Mouse (Mus musculus) limb, embryonic 15.5 days (tissue): ENCODE results near the gene D630003M21Rik. TPM values are rescaled to one million over a fixed set of nuclear protein-coding genes. Genes with fewer than 3 reads are reported as not detected.

Experiments used
- ATAC-seq: fragments of 200-750 bp; cut with Nextera tagmentation; 2 replicates; pipeline ENCODE4 v1.8.0; 2017; ENCODE audit warnings: low read depth, moderate TSS enrichment; ENCODE audit not compliant: insufficient number of reproducible peaks, low FRiP score, low TSS enrichment
- H3K27ac ChIP-seq: fragments of 300-500 bp; sonication (generic); 2 replicates; pipeline ENCODE4 v1.5.1; 2015; ENCODE audit warnings: moderate library complexity, mild to moderate bottlenecking, inconsistent platforms
- H3K27me3 ChIP-seq: fragments of 300-500 bp; sonication (generic); 2 replicates; pipeline ENCODE4 v1.6.1; 2015; ENCODE audit warnings: inconsistent platforms
- H3K36me3 ChIP-seq: fragments of 300-500 bp; sonication (generic); 2 replicates; pipeline ENCODE4 v1.6.1; 2015; ENCODE audit warnings: inconsistent platforms
- H3K4me1 ChIP-seq: fragments of 300-500 bp; sonication (generic); 2 replicates; pipeline ENCODE4 v1.6.1; 2015; ENCODE audit warnings: inconsistent platforms
- H3K4me2 ChIP-seq: fragments of 300-500 bp; sonication (generic); 2 replicates; pipeline ENCODE4 v1.6.1; 2015; ENCODE audit warnings: mild to moderate bottlenecking, inconsistent platforms
- H3K4me3 ChIP-seq: fragments of 300-500 bp; sonication (generic); 2 replicates; pipeline ENCODE4 v1.5.1; 2015; ENCODE audit warnings: mild to moderate bottlenecking, inconsistent platforms
- H3K9ac ChIP-seq: fragments of 300-500 bp; sonication (generic); 2 replicates; pipeline ENCODE4 v1.6.1; 2015; ENCODE audit warnings: inconsistent platforms
- H3K9me3 ChIP-seq: fragments of 300-500 bp; sonication (generic); 2 replicates; pipeline ENCODE4 v1.6.1; 2016; ENCODE audit warnings: inconsistent platforms
- WGBS: fragments of 180-500 bp; shearing (Covaris S2); methylation state at CpG from one replicate; pipeline ENCODE4 v1.1.7; 2015; 5-methylcytosine and 5-hydroxymethylcytosine counted together
- polyA plus RNA-seq: library from polyadenylated mRNA; unstranded; fragments of >200 nt; fragmentation: Nextera tagmentation; extraction: Ambion mirVana; gene quantifications from 2 replicates; pipeline ENCODE4 v1.2.1, GENCODE M21; 2015

The D630003M21Rik gene
- polyA plus RNA-seq, 1 experiment from 2014 or later, result 12.2 TPM

DNA sequence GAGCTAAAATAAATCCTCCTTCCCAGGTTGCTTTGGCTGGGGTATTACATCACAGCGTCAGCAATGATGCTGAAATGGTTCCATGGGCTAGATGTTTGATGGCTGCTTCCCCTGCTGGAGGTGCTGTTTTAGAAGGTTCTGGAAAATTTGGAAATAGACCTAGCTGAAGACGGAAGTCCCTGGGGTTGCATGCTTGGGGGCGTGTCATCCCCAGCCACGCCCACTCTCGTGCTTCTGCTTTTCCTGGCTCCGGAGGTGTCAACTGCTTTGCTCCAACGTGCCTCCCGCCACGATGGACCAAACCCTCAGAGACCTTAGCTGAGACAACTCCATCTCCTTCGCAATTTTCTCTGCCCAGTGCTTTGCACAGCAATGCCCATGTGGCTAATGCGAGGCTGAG lies 39.6 kb downstream of the D630003M21Rik start:
- no peaks in the 10 kb centered on the region for H3K36me3 ChIP-seq

DNA sequence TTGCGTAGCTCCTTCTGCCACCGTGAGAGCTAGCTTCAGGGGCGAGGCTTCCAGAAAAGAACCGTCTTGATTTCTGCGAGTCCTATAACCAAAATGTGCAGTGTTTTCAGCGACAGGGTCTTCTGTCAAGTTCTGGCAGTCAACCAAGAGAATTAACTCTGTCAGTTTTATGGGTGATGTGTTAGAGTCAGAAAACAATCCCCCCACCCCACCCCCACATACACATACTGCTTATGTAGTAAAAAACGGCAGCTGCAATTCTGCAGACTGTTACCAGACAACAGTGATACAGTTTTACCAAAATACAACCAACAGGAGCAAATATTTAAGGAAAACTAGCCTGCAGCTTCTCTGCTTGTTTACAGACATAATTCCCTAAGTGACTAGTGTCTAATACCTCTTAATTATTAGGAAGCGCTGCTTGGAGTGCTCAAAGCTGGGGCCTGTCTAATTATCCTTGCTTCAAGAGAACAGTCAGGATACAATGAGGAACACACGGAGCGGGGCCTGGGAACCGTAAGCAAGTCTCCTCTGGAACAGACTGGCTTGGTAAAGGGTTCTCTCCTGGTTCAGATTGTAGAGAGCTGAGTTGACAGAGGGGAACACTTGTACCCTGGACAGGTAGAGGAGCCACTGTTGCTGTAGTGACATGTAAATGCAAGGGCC lies 42.7 kb downstream of the D630003M21Rik start:
- H3K36me3 ChIP-seq, result no peaks in the 10 kb centered on the region
- H3K9me3 ChIP-seq, result no peaks in the 10 kb centered on the region
- H3K27ac ChIP-seq, result no peak overlapping the region
- H3K4me2 ChIP-seq, result no peak overlapping the region
- WGBS, result 45% methylated on average over 11 of the region's 11 CpGs
- no peak overlapping the region for H3K9ac ChIP-seq
- H3K4me3 ChIP-seq, result no peak overlapping the region
- 0 out of 2 replicates have a peak, but pooled peaks cover 4% of the 10 kb centered on the region for H3K27me3 ChIP-seq
- ATAC-seq, result no peak
- peaks cover 7% of the 10 kb centered on the region; the same call in 1 of the 2 replicates for H3K4me1 ChIP-seq

More for the DNA sequence above, 39.6 kb downstream of the D630003M21Rik start:
- WGBS, result 66% methylated on average over 11 of the region's 11 CpGs
- H3K9ac ChIP-seq, result no peak overlapping the region
- H3K4me2 ChIP-seq, result no peak overlapping the region
- no peaks in the 10 kb centered on the region for H3K9me3 ChIP-seq
- 0 out of 2 replicates have a peak, but pooled peaks cover 4% of the 10 kb centered on the region for H3K27me3 ChIP-seq
- peaks cover 19% of the 10 kb centered on the region; the same call in 1 of the 2 replicates for H3K4me1 ChIP-seq
- H3K4me3 ChIP-seq, result no peak overlapping the region
- no peak for ATAC-seq
- H3K27ac ChIP-seq, result no peak overlapping the region

DNA sequence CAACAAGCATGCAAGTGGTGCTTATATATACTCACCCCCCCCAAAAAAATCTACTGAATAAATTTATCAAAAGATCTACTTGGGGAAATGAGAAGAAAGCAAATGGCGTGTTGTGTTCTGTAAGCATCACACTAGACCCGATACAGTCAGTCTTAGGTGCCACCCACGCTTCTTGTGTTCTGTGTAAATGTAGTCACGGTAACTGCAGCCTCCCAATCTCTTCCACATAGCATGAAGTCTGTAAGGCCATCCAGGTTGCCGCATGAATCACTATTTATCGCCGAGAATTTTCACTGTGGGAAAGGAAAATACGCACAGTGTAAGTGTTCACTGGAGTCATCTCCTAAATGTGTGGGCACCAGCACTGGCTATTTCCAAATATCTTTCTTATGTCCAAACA lies 45.8 kb downstream of the D630003M21Rik start:
- Histone ChIP-seq H3K9ac (no peak overlapping the region), H3K9me3 (no peaks in the 10 kb centered on the region), H3K4me1 (peaks cover 16% of the 10 kb centered on the region), H3K27ac (no peak overlapping the region), H3K27me3 (no peaks in the 10 kb centered on the region), H3K4me3 (no peak overlapping the region), H3K36me3 (no peaks in the 10 kb centered on the region), H3K4me2 (no peak overlapping the region)
- no peak for ATAC-seq
- 84% methylated on average over 8 of the region's 8 CpGs for WGBS

DNA sequence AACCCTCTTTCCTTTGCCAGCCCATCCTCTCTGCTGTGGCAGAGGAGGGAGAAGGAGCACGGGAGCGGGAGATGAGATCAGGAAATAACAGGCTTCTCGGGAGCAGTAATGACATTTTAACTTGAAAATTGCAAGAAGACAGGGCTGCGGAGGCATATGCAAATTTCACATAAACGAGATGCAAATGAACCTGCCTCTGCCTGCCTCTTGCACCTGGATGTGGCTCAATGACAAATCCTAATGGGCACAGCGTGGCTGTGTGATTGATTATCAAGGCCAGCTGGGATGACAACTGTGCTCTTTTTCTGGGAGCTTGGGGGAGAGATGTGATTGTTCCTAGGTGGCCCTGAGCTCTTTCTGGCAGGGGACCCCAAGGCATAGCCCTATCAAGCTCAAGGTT lies 47.1 kb downstream of the D630003M21Rik start:
- Histone ChIP-seq H3K27ac (no peak overlapping the region), H3K9me3 (no peaks in the 10 kb centered on the region), H3K36me3 (no peaks in the 10 kb centered on the region), H3K9ac (no peak overlapping the region), H3K27me3 (no peaks in the 10 kb centered on the region), H3K4me1 (peaks cover 16% of the 10 kb centered on the region), H3K4me3 (no peak overlapping the region), H3K4me2 (no peak overlapping the region)
- WGBS, result 51% methylated on average over 6 of the region's 6 CpGs
- no peak for ATAC-seq

DNA sequence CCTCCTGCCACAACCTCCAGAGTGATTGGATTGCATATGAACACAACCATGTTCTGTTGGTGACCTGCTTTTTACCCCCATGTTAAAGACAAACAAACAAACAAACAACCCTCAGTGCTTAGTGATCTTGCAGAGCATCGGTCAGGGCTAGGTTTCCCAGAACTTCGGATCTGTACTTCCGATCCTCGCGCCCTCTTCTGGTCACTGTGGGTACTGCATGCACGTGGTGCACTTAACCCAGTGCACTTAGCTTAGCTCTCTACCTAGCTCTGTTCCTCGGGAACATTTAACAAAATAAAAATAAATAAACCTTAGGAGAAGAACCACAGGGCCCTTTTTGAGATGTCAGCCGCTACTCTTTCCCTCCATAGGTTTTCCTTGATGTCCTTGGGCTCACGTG lies 48.2 kb downstream of the D630003M21Rik start:
- Histone ChIP-seq H3K4me3 (no peak overlapping the region), H3K27me3 (no peaks in the 10 kb centered on the region), H3K4me1 (peaks cover 16% of the 10 kb centered on the region), H3K36me3 (no peaks in the 10 kb centered on the region), H3K9me3 (no peaks in the 10 kb centered on the region), H3K9ac (no peak overlapping the region), H3K4me2 (no peak overlapping the region), H3K27ac (no peak overlapping the region)
- no peak for ATAC-seq
- WGBS, result 47% methylated on average over 9 of the region's 9 CpGs

DNA sequence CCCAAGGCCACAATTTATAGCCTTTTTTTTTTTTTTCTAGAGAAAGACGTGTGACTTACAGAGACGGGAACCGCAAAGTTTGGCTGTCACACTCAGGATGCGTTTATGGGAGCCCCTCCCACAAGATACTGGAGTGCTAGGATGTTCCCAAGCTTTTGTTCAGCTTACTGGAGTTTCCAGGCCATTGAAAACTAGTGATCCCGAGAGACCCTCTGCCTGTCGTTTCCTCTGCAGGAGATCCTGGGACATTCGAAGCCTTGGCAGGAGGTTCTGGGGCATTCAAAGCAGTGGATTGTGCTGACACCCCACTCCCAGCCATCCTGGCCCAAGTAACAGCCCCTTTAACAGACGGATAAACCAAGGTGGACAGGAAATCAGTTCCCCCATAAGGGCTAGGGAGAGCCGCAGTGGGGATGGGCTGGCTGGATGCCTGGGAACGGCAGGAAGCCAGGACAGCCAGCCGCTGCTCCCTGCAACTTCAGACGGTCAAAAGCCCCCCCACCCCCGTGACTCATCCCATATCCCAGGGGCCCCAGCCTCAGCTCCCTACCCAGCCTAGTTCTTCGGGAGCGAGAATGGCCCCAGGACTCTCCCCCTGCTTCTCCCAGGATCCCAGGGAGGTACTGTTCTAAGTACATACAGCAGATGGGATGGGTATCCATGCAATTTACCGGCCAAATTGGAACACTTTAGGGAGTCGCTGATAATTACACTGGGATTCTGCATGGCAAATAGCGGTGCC lies 49.5 kb downstream of the D630003M21Rik start:
- 21% methylated on average over 18 of the region's 18 CpGs for WGBS
- no peak; the same call in 1 of the 2 replicates for ATAC-seq
- peak overlapping the region; percentile 50; the same call in 1 of the 2 replicates for H3K27ac ChIP-seq

DNA sequence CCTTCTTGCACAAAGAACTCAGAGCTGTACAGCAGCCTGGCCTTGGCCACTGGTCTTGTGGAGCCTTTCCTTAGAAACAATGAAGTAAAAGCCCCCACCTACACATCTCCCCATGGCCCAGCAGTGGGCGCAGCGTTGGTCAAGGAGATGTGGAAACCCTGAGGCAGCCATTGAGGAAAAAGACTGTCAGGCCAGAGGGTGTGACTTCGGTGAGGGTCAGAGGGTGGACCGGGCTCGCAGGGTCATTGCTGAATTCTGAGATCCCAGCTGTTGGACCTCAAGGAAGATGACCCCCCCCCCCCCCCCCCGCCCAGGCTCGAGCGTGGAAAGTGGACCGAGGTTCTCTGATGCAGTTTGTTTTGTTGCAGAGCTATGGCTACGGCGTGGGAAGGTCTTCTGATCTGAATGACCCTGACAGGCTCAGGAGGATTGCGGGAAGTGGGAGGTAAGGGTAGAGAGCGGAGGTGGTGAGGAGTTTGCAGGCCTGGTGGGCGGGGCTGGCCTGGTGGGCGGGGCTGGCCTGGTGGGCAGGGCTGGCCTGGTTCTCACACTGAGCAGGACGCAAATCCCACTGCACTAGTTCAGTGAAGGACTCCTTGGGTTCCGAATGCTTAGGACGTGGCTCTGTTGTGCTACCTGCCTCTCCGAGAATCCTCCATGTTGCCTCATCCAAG lies 50.2 kb downstream of the D630003M21Rik start:
- no peaks in the 10 kb centered on the region for H3K9me3 ChIP-seq
- peak overlapping the region; percentile 50; the same call in 1 of the 2 replicates for H3K27ac ChIP-seq
- 13% methylated on average over 15 of the region's 19 CpGs for WGBS
- ATAC-seq, result peak; percentile 75; the same call in 1 of the 2 replicates
- no peaks in the 10 kb centered on the region for H3K36me3 ChIP-seq
- H3K27me3 ChIP-seq, result no peaks in the 10 kb centered on the region
- peak overlapping the region; percentile 37 for H3K4me3 ChIP-seq
- peaks cover 16% of the 10 kb centered on the region for H3K4me1 ChIP-seq
- peak overlapping the region; percentile 23 for H3K9ac ChIP-seq
- H3K4me2 ChIP-seq, result peak overlapping the region; percentile 52

More for the DNA sequence above, 49.5 kb downstream of the D630003M21Rik start:
- no peaks in the 10 kb centered on the region for H3K36me3 ChIP-seq
- H3K27me3 ChIP-seq, result no peaks in the 10 kb centered on the region
- H3K4me3 ChIP-seq, result peak overlapping the region; percentile 37
- peak overlapping the region; percentile 23 for H3K9ac ChIP-seq
- peaks cover 16% of the 10 kb centered on the region for H3K4me1 ChIP-seq
- H3K9me3 ChIP-seq, result no peaks in the 10 kb centered on the region
- H3K4me2 ChIP-seq, result peak overlapping the region; percentile 52

DNA sequence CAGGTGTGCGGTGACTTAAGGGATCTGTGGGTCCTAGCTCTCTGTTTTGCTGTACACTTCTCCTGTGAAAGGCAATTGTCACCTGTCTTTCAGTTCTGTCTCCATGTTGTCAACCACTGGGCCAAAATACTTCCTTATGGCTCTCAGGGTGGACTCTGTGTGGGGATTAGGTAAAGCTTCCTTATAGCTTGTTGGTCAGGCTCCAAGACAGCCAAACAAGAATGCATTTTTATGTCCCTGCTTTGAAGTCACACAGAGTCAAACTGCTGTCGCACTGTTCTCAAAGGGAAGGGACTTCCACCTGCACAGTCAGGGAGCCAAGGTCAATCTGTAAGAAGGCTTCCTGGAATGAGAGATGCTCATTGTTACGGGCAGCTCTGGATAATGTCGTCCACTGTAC lies 50.9 kb downstream of the D630003M21Rik start:
- Histone ChIP-seq H3K4me2 (no peak overlapping the region), H3K4me3 (no peak overlapping the region), H3K9me3 (no peaks in the 10 kb centered on the region), H3K4me1 (peaks cover 16% of the 10 kb centered on the region), H3K36me3 (no peaks in the 10 kb centered on the region), H3K27ac (no peak overlapping the region), H3K27me3 (no peaks in the 10 kb centered on the region), H3K9ac (no peak overlapping the region)
- ATAC-seq, result no peak
- WGBS, result 69% methylated on average over 4 of the region's 4 CpGs

DNA sequence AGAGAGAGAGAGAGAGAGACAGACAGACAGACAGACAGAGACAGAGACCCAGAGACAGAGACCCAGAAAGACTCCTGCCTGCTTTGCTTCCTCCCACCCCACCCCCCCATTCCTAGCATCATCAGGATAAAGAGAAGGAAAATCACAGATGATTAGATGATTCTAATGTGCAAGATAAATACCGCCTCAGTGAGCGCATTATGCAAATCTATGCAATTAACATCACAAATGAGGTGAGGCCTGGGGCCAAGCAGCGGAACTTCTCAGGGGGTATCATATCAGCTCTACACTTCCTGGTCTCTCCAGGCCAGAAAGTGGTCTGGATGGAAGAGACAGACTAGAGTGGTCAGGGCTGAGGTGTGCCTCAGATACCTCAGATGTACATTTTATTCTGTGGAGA lies 51.4 kb downstream of the D630003M21Rik start:
- H3K36me3 ChIP-seq, result no peaks in the 10 kb centered on the region
- ATAC-seq, result no peak
- H3K27me3 ChIP-seq, result no peaks in the 10 kb centered on the region
- no peak overlapping the region for H3K27ac ChIP-seq
- WGBS, result 72% methylated on average over 3 of the region's 3 CpGs
- peaks cover 16% of the 10 kb centered on the region for H3K4me1 ChIP-seq
- no peak overlapping the region for H3K4me3 ChIP-seq
- no peaks in the 10 kb centered on the region for H3K9me3 ChIP-seq
- no peak overlapping the region for H3K4me2 ChIP-seq
- no peak overlapping the region for H3K9ac ChIP-seq

DNA sequence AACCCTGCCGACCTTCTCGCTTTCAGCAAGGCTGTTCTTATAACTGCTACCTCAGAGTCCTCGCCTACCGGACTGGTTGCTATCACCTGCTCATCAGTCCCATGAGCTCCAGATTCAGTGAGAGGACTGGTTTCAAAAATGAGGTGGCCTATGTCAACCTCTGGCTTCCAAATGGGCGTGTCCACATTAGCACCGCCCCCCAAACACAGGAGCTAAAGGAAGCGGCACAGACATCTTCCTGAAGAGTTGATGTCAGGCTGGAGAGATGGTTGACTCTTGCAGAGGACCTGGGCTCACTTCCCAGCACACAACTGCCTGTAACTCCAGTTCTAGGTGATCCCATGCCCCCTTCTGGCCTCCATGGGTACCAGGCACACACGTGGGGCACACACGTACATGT lies 52.3 kb downstream of the D630003M21Rik start:
- Histone ChIP-seq H3K36me3 (no peaks in the 10 kb centered on the region), H3K9me3 (no peaks in the 10 kb centered on the region), H3K4me1 (peaks cover 16% of the 10 kb centered on the region), H3K4me3 (no peak overlapping the region), H3K4me2 (no peak overlapping the region), H3K27ac (no peak overlapping the region), H3K27me3 (no peaks in the 10 kb centered on the region), H3K9ac (no peak overlapping the region)
- no peak for ATAC-seq
- 91% methylated on average over 9 of the region's 9 CpGs for whole genome bisulfite sequencing

DNA sequence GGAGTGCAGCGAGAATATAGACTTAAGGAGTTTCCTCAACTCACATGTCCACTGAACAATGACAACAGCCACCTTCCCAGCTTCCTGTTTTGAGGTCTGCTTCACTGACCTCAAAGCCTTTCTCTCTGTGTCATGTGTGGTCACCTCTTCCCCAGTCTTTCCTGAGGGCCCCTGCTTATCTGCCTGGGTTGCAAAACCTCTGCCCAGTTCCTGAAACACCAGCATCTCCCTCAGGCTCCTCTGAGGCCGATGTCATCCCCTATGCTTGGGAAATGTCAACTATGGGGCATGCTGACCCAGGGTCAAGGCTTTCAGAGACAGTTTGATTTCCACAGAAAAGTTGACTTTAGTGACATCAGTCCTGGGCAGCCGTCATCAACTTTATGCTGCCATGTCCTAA lies 53.6 kb downstream of the D630003M21Rik start:
- H3K36me3 ChIP-seq, result no peaks in the 10 kb centered on the region
- H3K4me2 ChIP-seq, result no peak overlapping the region
- H3K9ac ChIP-seq, result no peak overlapping the region
- no peak for ATAC-seq
- no peak overlapping the region for H3K27ac ChIP-seq
- peaks cover 16% of the 10 kb centered on the region for H3K4me1 ChIP-seq
- no peaks in the 10 kb centered on the region for H3K27me3 ChIP-seq
- H3K4me3 ChIP-seq, result no peak overlapping the region
- H3K9me3 ChIP-seq, result no peaks in the 10 kb centered on the region
- 71% methylated on average over 3 of the region's 3 CpGs for WGBS

DNA sequence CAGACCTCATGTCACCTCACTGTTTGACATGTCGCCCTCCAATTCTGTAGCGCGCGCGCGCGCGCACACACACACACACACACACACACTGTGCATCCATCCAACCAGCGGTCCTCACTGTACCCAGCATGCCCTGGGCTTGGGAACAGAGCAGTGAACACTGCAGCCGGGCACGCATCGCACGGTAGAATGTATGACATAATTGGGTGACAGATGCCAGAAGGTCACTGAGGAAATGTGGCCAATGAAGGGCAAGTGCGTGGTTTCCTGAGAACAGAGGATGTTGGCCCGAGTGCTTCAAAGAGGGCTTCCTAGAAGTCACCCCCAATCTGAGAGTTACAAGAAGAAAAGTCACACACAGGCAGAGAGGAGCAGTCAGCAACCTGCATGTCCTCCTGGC lies 54.1 kb downstream of the D630003M21Rik start:
- no peak overlapping the region for H3K9ac ChIP-seq
- no peaks in the 10 kb centered on the region for H3K36me3 ChIP-seq
- H3K4me3 ChIP-seq, result no peak overlapping the region
- ATAC-seq, result no peak
- no peaks in the 10 kb centered on the region for H3K27me3 ChIP-seq
- H3K27ac ChIP-seq, result no peak overlapping the region
- WGBS, result 86% methylated on average over 15 of the region's 15 CpGs
- H3K4me2 ChIP-seq, result no peak overlapping the region
- H3K9me3 ChIP-seq, result no peaks in the 10 kb centered on the region
- peaks cover 15% of the 10 kb centered on the region for H3K4me1 ChIP-seq
